Mouse (Mus musculus) CH12.LX (cell line): ENCODE measurements at regions not wholly inside any gene's neighbourhood (a gene's known extent, or its start where the extent isn't known, plus 50 kb on each side); places are given as distances from the start of the nearest gene placed in this dataset.
A peak's percentile ranks its signal among the peaks of the same experiment; 100 is the strongest.

Source experiments
- DNase-seq: peaks from one replicate; pipeline ENCODE4 v3.0.0-alpha.2; 2013; ENCODE audit errors: extremely low read depth
- H3K27ac ChIP-seq: 2 replicates; pipeline ENCODE4 v1.5.1; 2012; ENCODE audit warnings: low read depth, mild to moderate bottlenecking, control low read depth, moderate library complexity; ENCODE audit not compliant: insufficient read depth
- H3K27me3 ChIP-seq: replicated peaks from 2 replicates; pipeline ENCODE3; 2012; ENCODE audit warnings: inconsistent platforms
- H3K36me3 ChIP-seq, 2 experiments: replicated peaks in 1 of 2; 2 replicates each; pipeline versions ENCODE3 to v1.6.1; 2012; ENCODE audit warnings: inconsistent platforms in 1 of 2, low read length in 1 of 2, mild to moderate bottlenecking in 1 of 2, mixed read lengths in 1 of 2, moderate library complexity in 1 of 2; ENCODE audit not compliant: control insufficient read depth in 1 of 2, insufficient read depth in 1 of 2
- H3K4me1 ChIP-seq, 2 experiments: 2 replicates each; pipeline ENCODE4 v1.6.1; 2012; ENCODE audit warnings: inconsistent platforms in 1 of 2, moderate library complexity in 1 of 2; ENCODE audit not compliant: insufficient read depth in 2 of 2, control insufficient read depth in 1 of 2
- H3K4me2 ChIP-seq: 2 replicates; pipeline ENCODE4 v1.6.1; 2012; ENCODE audit warnings: low read depth, mild to moderate bottlenecking, control low read depth; ENCODE audit not compliant: poor library complexity, insufficient read depth, severe bottlenecking
- H3K4me3 ChIP-seq, 3 experiments: fragments of 150-350 bp in 1 of 3; sonication (generic) in 1 of 3; replicated peaks in 1 of 3; 2 replicates each; pipeline versions ENCODE3 to v1.5.1; 2011 to 2012; ENCODE audit warnings: low read depth in 2 of 3, low read length in 2 of 3, mild to moderate bottlenecking in 2 of 3, moderate library complexity in 2 of 3, control low read depth in 1 of 3, improper control_type of control experiment in 1 of 3, inconsistent platforms in 1 of 3, mixed read lengths in 1 of 3; ENCODE audit not compliant: poor library complexity in 1 of 3
- H3K79me2 ChIP-seq: replicated peaks from 2 replicates; pipeline ENCODE4 v1.6.1; 2012; ENCODE audit warnings: mild to moderate bottlenecking, moderate library complexity; ENCODE audit not compliant: control insufficient read depth, poor library complexity, insufficient read depth, severe bottlenecking; ENCODE audit errors: extremely low read depth
- H3K9ac ChIP-seq: 2 replicates; pipeline ENCODE4 v1.6.1; 2012; ENCODE audit warnings: low read depth, mild to moderate bottlenecking, control low read depth, moderate library complexity; ENCODE audit not compliant: insufficient read depth
- H3K9me3 ChIP-seq: replicated peaks from 2 replicates; pipeline ENCODE3; 2012; ENCODE audit warnings: low read length, inconsistent platforms, mixed read lengths
- BHLHE40 ChIP-seq: IDR thresholded peaks from 2 replicates; pipeline ENCODE4 v1.6.1; 2011; ENCODE audit warnings: mild to moderate bottlenecking, low read depth, low read length, improper control_type of control experiment
- CHD2 ChIP-seq: IDR thresholded peaks from 2 replicates; pipeline ENCODE4 v1.6.1; 2011; ENCODE audit warnings: low read length, improper control_type of control experiment
- CTCF ChIP-seq, 2 experiments: IDR thresholded peaks in 1 of 2; conservative IDR thresholded peaks in 1 of 2; 2 replicates each; pipeline ENCODE4 v1.5.1; 2011 to 2012; ENCODE audit warnings: low read depth in 2 of 2, low read length in 2 of 2, improper control_type of control experiment in 1 of 2, inconsistent platforms in 1 of 2, mild to moderate bottlenecking in 1 of 2, moderate library complexity in 1 of 2
- ELF1 ChIP-seq: IDR thresholded peaks from 2 replicates; pipeline ENCODE4 v1.6.1; 2014; ENCODE audit warnings: low read depth, mild to moderate bottlenecking, inconsistent platforms, low read length, improper control_type of control experiment
- GABPA ChIP-seq: IDR thresholded peaks from 2 replicates; pipeline ENCODE4 v1.6.1; 2012; ENCODE audit warnings: low read depth, low read length, improper control_type of control experiment, inconsistent platforms; ENCODE audit not compliant: insufficient replicate concordance
- MAFK ChIP-seq: IDR thresholded peaks from 2 replicates; pipeline ENCODE4 v1.6.1; 2011; ENCODE audit warnings: low read length, improper control_type of control experiment; ENCODE audit not compliant: insufficient replicate concordance
- MAZ ChIP-seq: IDR thresholded peaks from 2 replicates; pipeline ENCODE4 v1.6.1; 2012; ENCODE audit warnings: low read depth, mild to moderate bottlenecking, inconsistent platforms, low read length, improper control_type of control experiment, moderate library complexity
- MEF2A ChIP-seq: IDR thresholded peaks from 2 replicates; pipeline ENCODE4 v1.6.1; 2014; ENCODE audit warnings: low read depth, mild to moderate bottlenecking, inconsistent platforms, low read length, improper control_type of control experiment, borderline replicate concordance
- MXI1 ChIP-seq: IDR thresholded peaks from 2 replicates; pipeline ENCODE4 v1.6.1; 2011; ENCODE audit warnings: mild to moderate bottlenecking, low read depth, low read length, improper control_type of control experiment
- PAX5 ChIP-seq: IDR thresholded peaks from 2 replicates; pipeline ENCODE4 v1.6.1; 2012; ENCODE audit warnings: low read length, inconsistent platforms, mixed read lengths
- POLR2AphosphoS2 ChIP-seq: IDR thresholded peaks from 2 replicates; pipeline ENCODE4 v1.6.1; 2011; ENCODE audit warnings: low read depth, low read length, improper control_type of control experiment
- RAD21 ChIP-seq: IDR thresholded peaks from 2 replicates; pipeline ENCODE4 v1.6.1; 2011; ENCODE audit warnings: low read depth, mild to moderate bottlenecking, low read length, improper control_type of control experiment, moderate library complexity
- RCOR1 ChIP-seq: conservative IDR thresholded peaks from 2 replicates; pipeline ENCODE4 v1.6.1; 2012; ENCODE audit warnings: low read depth, mild to moderate bottlenecking, inconsistent platforms, low read length, improper control_type of control experiment
- SIN3A ChIP-seq: IDR thresholded peaks from 2 replicates; pipeline ENCODE4 v1.6.1; 2012; ENCODE audit warnings: low read length, improper control_type of control experiment, inconsistent platforms
- SMC3 ChIP-seq: IDR thresholded peaks from 2 replicates; pipeline ENCODE4 v1.6.1; 2011; ENCODE audit warnings: low read depth, low read length, improper control_type of control experiment
- TBP ChIP-seq: conservative IDR thresholded peaks from 2 replicates; pipeline ENCODE4 v1.6.1; 2011; ENCODE audit warnings: low read depth, low read length, improper control_type of control experiment
- TCF12 ChIP-seq: IDR thresholded peaks from 2 replicates; pipeline ENCODE4 v1.6.1; 2014; ENCODE audit warnings: low read depth, mild to moderate bottlenecking, inconsistent platforms, low read length, improper control_type of control experiment
- USF1 ChIP-seq: IDR thresholded peaks from 2 replicates; pipeline ENCODE4 v1.6.1; 2014; ENCODE audit warnings: low read depth, mild to moderate bottlenecking, inconsistent platforms, low read length, improper control_type of control experiment
- ZKSCAN1 ChIP-seq: IDR thresholded peaks from 2 replicates; pipeline ENCODE4 v1.6.1; 2012; ENCODE audit warnings: low read depth, inconsistent platforms, low read length, improper control_type of control experiment, borderline replicate concordance
- ZMIZ1 ChIP-seq: IDR thresholded peaks from 2 replicates; pipeline ENCODE4 v1.6.1; 2012; ENCODE audit warnings: low read depth, mild to moderate bottlenecking, inconsistent platforms, low read length, improper control_type of control experiment
- dilution Hi-C: fragments of 300-500 bp; cut with MboI; formaldehyde crosslinking; loops from 2 replicates; pipeline ENCODE4 v1.14.3; 2020; ENCODE audit warnings: low sequenced_read_pairs; ENCODE audit not compliant: extremely low pct_unique_long_range_greater_than_20kb, extremely low pct_ligation_motif_present
- in situ Hi-C: fragments of 300-500 bp; cut with MboI; formaldehyde crosslinking; loops from 3 replicates; pipeline ENCODE4 v1.14.3; 2019; ENCODE audit warnings: low sequenced_read_pairs, low pct_ligation_motif_present, low pct_unique_long_range_greater_than_20kb, mixed read lengths

DNA sequence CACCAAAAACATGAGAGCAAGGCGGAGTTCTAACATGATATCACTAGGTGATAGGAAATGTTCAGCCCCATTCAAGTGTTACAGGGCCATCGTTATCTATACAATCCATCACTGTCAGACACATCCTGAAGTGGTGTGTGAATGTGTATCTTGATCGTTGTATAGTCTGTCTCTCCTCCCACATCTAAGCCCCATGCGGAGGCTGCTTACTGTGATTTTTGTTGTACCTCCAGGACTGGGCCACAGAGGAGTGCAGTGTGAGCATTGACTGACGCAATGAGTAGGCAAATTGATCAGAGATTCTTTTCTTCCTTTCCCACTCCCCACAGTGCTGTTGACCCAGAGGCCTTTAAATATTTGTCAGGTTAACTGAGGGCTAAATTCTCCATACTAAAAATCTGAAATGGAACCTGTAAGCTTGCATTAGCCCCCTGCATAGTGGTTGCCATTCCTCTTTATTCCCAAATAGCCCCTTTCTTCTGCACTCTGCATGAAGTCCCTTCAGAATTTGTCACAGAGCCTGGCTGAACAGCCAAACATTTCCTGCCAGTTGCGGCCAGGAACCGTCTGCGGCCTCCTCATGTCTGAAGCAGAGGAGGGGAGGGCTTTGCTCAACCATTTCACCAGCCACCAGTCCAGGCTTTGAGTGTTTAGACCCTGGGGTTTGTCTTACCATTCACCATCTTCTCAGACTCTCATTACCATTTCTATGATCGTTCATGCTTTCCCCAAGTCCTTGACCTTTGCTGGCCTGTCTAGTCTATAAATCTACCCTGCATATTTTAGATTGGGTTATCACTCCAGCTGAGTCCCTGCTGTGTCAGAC is 119.3 kb downstream of the Ttc8 start:
- Histone ChIP-seq H3K4me3 (no peak overlapping the region), H3K36me3 (no peaks in the 10 kb centered on the region), H3K4me1 (0 out of 4 replicates have a peak, but pooled peaks cover under 1 to 2% of the 10 kb centered on the region in 2 experiments), H3K9ac (no peak overlapping the region), H3K27me3 (no peaks in the 10 kb centered on the region), H3K9me3 (no peaks in the 10 kb centered on the region), H3K4me2 (no peak overlapping the region), H3K79me2 (no peaks in the 10 kb centered on the region), H3K27ac (no peak overlapping the region)
- dilution Hi-C loops (no loop called here), in situ Hi-C loops (no loop called here)
- TF ChIP-seq USF1 (no peak), SIN3A (no peak), GABPA (no peak)
- DNase-seq: no peak

DNA sequence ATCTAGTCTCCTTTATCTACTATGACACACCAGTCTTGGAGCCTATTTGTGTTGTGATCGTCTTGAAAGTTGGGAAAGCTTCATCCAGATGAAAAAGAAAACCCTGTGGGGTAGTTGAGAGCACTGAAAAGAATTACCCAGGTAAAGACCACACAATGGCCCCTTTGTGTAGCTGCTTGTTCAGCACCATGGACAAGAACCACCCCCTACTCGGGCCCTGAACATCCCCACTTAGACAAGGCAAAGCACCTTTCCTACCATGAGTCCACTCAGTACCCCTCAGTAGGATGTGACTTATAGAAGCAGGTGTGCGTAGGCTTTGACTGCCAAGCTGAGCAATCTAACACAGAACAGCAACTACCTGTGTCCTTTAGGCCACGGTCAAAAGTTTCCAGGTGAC is 121.2 kb downstream of the Ttc8 start:
- dilution Hi-C loops (no loop called here), in situ Hi-C loops (no loop called here)
- Histone ChIP-seq H3K9me3 (no peaks in the 10 kb centered on the region), H3K36me3 (no peaks in the 10 kb centered on the region), H3K4me2 (no peak overlapping the region), H3K27ac (no peak overlapping the region), H3K4me1 (peaks cover 2 to 6% of the 10 kb centered on the region in 2 experiments; a peak in 1 of 4 replicates), H3K27me3 (no peaks in the 10 kb centered on the region), H3K79me2 (no peaks in the 10 kb centered on the region), H3K9ac (no peak overlapping the region), H3K4me3 (no peak overlapping the region)
- TF ChIP-seq TBP: no peak
- TF ChIP-seq RCOR1: no peak
- TF ChIP-seq CTCF (conservative IDR thresholded peaks at IDR 0.05 in 1 of 2, IDR thresholded peaks at IDR 0.05 in 1 of 2; ENCODE audit: low read depth in 2 of 2, low read length in 2 of 2): no peak
- TF ChIP-seq SMC3: no peak
- no peak for TF ChIP-seq GABPA
- TF ChIP-seq ZKSCAN1: no peak
- no peak for TF ChIP-seq RAD21
- TF ChIP-seq CHD2: no peak
- no peak for TF ChIP-seq ELF1
- TF ChIP-seq BHLHE40: no peak
- no peak for TF ChIP-seq MAFK
- no peak for TF ChIP-seq MAZ
- no peak for TF ChIP-seq MEF2A
- no peak for TF ChIP-seq TCF12
- no peak for TF ChIP-seq MXI1
- TF ChIP-seq ZMIZ1: no peak
- TF ChIP-seq PAX5: no peak
- no peak for TF ChIP-seq POLR2AphosphoS2
- DNase-seq: peak; percentile 10
